In genomic region chr17:17404811-17405544, GRCm38 (mm10) we compare ENCODE assay signal across 9 mouse cellular contexts. TPM values are rescaled to one million over a fixed set of nuclear protein-coding genes. Genes with fewer than 3 reads are reported as not detected.
A peak's percentile ranks its signal among the peaks of the same experiment; 100 is the strongest.
DNase-seq lines count a peak whose midpoint lies in the region; ATAC-seq lines count a peak whose summit lies in the region.
"Had no signal": no experiment of that assay in that cellular context is flagged by ENCODE, and none has a peak within 500 bp of the region (broad histone marks: within the 10 kb centered on the region; RNA-seq: fewer than 3 reads in every experiment).

No protein-coding gene starts in this region.

- peak overlapping the region; percentile 29 for H3K4me2 ChIP-seq in embryonic facial prominence, embryonic 12.5 days (replicated peaks)
- H3K4me2 ChIP-seq in neural tube, embryonic 15.5 days = peak overlapping the region; percentile 28

- 0 out of 2 replicates have a peak overlapping the region, but pooled peaks have one; percentile 3 for H3K4me3 ChIP-seq in embryonic facial prominence, embryonic 12.5 days
- 0 out of 2 replicates have a peak overlapping the region, but pooled peaks have one; percentile 4 for H3K4me3 ChIP-seq in neural tube, embryonic 15.5 days (replicated peaks)

- intact Hi-C loops in left cerebral cortex, postnatal 4 days (cut with DNase I) = no loop called here

- H3K4me1 ChIP-seq in embryonic facial prominence, embryonic 12.5 days = peaks cover 19% of the 10 kb centered on the region; the same call in 1 of the 2 replicates
- H3K4me1 ChIP-seq in neural tube, embryonic 15.5 days = peaks cover 18% of the 10 kb centered on the region

- H3K27me3 ChIP-seq in embryonic facial prominence, embryonic 12.5 days = no peaks in the 10 kb centered on the region
- H3K27me3 ChIP-seq in neural tube, embryonic 15.5 days (replicated peaks) = no peaks in the 10 kb centered on the region

- H3K36me3 ChIP-seq in embryonic facial prominence, embryonic 12.5 days = no peaks in the 10 kb centered on the region
- no peaks in the 10 kb centered on the region for H3K36me3 ChIP-seq in neural tube, embryonic 15.5 days

- DNase-seq in left cerebral cortex, postnatal 4 days = peak; percentile 6
- no peak for DNase-seq in left cerebral cortex, adult 11 months (ENCODE audit: low spot score)
- DNase-seq in kidney, adult 8-10 months = peak; percentile 12 to 24
- DNase-seq in cerebellum, adult 9-11 months = no peak
- DNase-seq in adrenal gland, adult 8-10 months = no peak

- WGBS in embryonic facial prominence, embryonic 12.5 days = 28% methylated on average over 8 of the region's 8 CpGs
- WGBS in neural tube, embryonic 15.5 days = 18% methylated on average over 8 of the region's 8 CpGs

- no peaks in the 10 kb centered on the region for H3K9me3 ChIP-seq in embryonic facial prominence, embryonic 12.5 days
- no peaks in the 10 kb centered on the region for H3K9me3 ChIP-seq in neural tube, embryonic 15.5 days (replicated peaks)

- ATAC-seq in embryonic facial prominence, embryonic 12.5 days (ENCODE audit: insufficient number of reproducible peaks, insufficient read depth, low FRiP score, low TSS enrichment) = no peak
- no peak for ATAC-seq in neural tube, embryonic 15.5 days (ENCODE audit: low FRiP score)
- no peak for ATAC-seq in erythroid progenitor cell, adult 5-6 weeks (replicated peaks; ENCODE audit: low FRiP score, poor library complexity, severe bottlenecking)

- peak overlapping the region; percentile 78 for H3K27ac ChIP-seq in embryonic facial prominence, embryonic 12.5 days
- no peak overlapping the region for H3K27ac ChIP-seq in neural tube, embryonic 15.5 days (replicated peaks)

- H3K9ac ChIP-seq in embryonic facial prominence, embryonic 12.5 days = no peak overlapping the region
- H3K9ac ChIP-seq in neural tube, embryonic 15.5 days (replicated peaks) = no peak overlapping the region

RNA-seq across cellular contexts. Expression of gene Lix1, which starts 2.5 kb away (rescaled TPM):
- 10 to 100 TPM; 37.9 to 38.2 TPM for total RNA-seq in left cerebral cortex, postnatal 4 days (2021)
- polyA plus RNA-seq in embryonic facial prominence, embryonic 12.5 days (2016; fragmentation: Nextera tagmentation; extraction: Ambion mirVana) = 50.3 and 50.9 TPM in 2 replicates
- polyA plus RNA-seq in neural tube, embryonic 15.5 days (2015; fragmentation: Nextera tagmentation; extraction: Ambion mirVana) = 18.3 and 18.7 TPM in 2 replicates
- not detected in 2 replicates for total RNA-seq in erythroid progenitor cell, adult 5-6 weeks (2015; ENCODE audit: low replicate concordance)
- total RNA-seq in erythroid progenitor cell, adult 5-6 weeks (2017; ENCODE audit: low replicate concordance) = not detected in 2 replicates
- 10 to 100 TPM in 3 of 4 experiments, 1 to 10 TPM in 1; 7.9 to 11.3 (median 10.1) TPM for total RNA-seq in adrenal gland, adult 8-10 months (2022)
- total RNA-seq: megakaryocyte, adult 5-6 weeks had no signal

RNA-seq across cellular contexts. Expression of gene Riok2, which starts 30.9 kb away (rescaled TPM):
- 10 to 100 TPM; 20.1 to 20.9 TPM for total RNA-seq in left cerebral cortex, postnatal 4 days (2021)
- 33.0 and 33.5 TPM in 2 replicates for polyA plus RNA-seq in embryonic facial prominence, embryonic 12.5 days (2016; fragmentation: Nextera tagmentation; extraction: Ambion mirVana)
- polyA plus RNA-seq in neural tube, embryonic 15.5 days (2015; fragmentation: Nextera tagmentation; extraction: Ambion mirVana) = 22.6 and 26.4 TPM in 2 replicates
- total RNA-seq in erythroid progenitor cell, adult 5-6 weeks (2015; ENCODE audit: low replicate concordance) = 1.7 and 8.6 TPM in 2 replicates
- 10.8 and 13.2 TPM in 2 replicates for total RNA-seq in erythroid progenitor cell, adult 5-6 weeks (2017; ENCODE audit: low replicate concordance)
- total RNA-seq in adrenal gland, adult 8-10 months (2022) = 10 to 100 TPM; 47.5 to 55.7 (median 51.9) TPM

Comparison
In these comparisons a context has a peak if more than half of its experiments do, and no peak if none do; other contexts are left out.
1. DNase-seq: peak in left cerebral cortex, postnatal 4 days (single experiment) and kidney, adult 8-10 months (2 of 2); none in left cerebral cortex, adult 11 months (single experiment), cerebellum, adult 9-11 months (single experiment) and adrenal gland, adult 8-10 months (single experiment).
2. RNA of gene Lix1, which starts 2.5 kb away (total RNA-seq): 37.9 to 38.2 TPM in left cerebral cortex, postnatal 4 days and 7.9 to 11.3 TPM in adrenal gland, adult 8-10 months; not detected in erythroid progenitor cell, adult 5-6 weeks; every median in the first group is over 4 times any median in the second.